Mouse (Mus musculus) hindbrain, embryonic 16.5 days (tissue): ENCODE measurements around the gene Gucd1. TPM values are rescaled to one million over a fixed set of nuclear protein-coding genes. Genes with fewer than 3 reads are reported as not detected.

Source experiments
- ATAC-seq: fragments of 200-750 bp; cut with Nextera tagmentation; 2 replicates; pipeline ENCODE4 v1.8.0; 2017; ENCODE audit warnings: moderate TSS enrichment, moderate library complexity
- H3K27ac ChIP-seq: fragments of 300-500 bp; sonication (generic); 2 replicates; pipeline ENCODE4 v1.5.1; 2014; ENCODE audit warnings: low read depth, mild to moderate bottlenecking, control low read depth, low read length, moderate library complexity
- H3K27me3 ChIP-seq: fragments of 300-500 bp; sonication (generic); replicated peaks from 2 replicates; pipeline ENCODE4 v1.6.1; 2014; ENCODE audit warnings: low read length; ENCODE audit not compliant: control insufficient read depth, insufficient read depth
- H3K36me3 ChIP-seq: fragments of 300-500 bp; sonication (generic); 2 replicates; pipeline ENCODE4 v1.6.1; 2014; ENCODE audit warnings: mild to moderate bottlenecking, low read length, moderate library complexity, mixed read lengths; ENCODE audit not compliant: control insufficient read depth, insufficient read depth
- H3K4me1 ChIP-seq: fragments of 300-500 bp; sonication (generic); 2 replicates; pipeline ENCODE4 v1.6.1; 2014; ENCODE audit warnings: low read depth, low read length; ENCODE audit not compliant: control insufficient read depth, insufficient read depth
- H3K4me2 ChIP-seq: fragments of 300-500 bp; sonication (generic); 2 replicates; pipeline ENCODE4 v1.6.1; 2014; ENCODE audit warnings: mild to moderate bottlenecking, low read length, control low read depth, moderate library complexity
- H3K4me3 ChIP-seq: fragments of 300-500 bp; sonication (generic); 2 replicates; pipeline ENCODE4 v1.5.1; 2014; ENCODE audit warnings: mild to moderate bottlenecking, low read length, control low read depth, moderate library complexity
- H3K9ac ChIP-seq: fragments of 300-500 bp; sonication (generic); 2 replicates; pipeline ENCODE4 v1.6.1; 2014; ENCODE audit warnings: low read depth, mild to moderate bottlenecking, control low read depth, low read length, moderate library complexity
- H3K9me3 ChIP-seq: fragments of 300-500 bp; sonication (generic); 2 replicates; pipeline ENCODE4 v1.6.1; 2014; ENCODE audit warnings: mild to moderate bottlenecking, low read length, moderate library complexity; ENCODE audit not compliant: control insufficient read depth
- WGBS: fragments of 180-500 bp; shearing (Covaris S2); extraction: QIAGEN DNeasy Blood & Tissue Kit; methylation state at CpG from one replicate; pipeline ENCODE4 v1.1.7; 2014; 5-methylcytosine and 5-hydroxymethylcytosine counted together
- polyA plus RNA-seq: library from polyadenylated mRNA; unstranded; fragments of >200 nt; fragmentation: Nextera tagmentation; extraction: Ambion mirVana; gene quantifications from 2 replicates; pipeline ENCODE4 v1.2.1, GENCODE M21; 2015

Gucd1 gene
- polyA plus RNA-seq, 1 experiment from 2014 or later: 15.4 TPM

- 0 out of 2 replicates have a peak, but pooled peaks have one; percentile 7 for ATAC-seq
- H3K4me2 ChIP-seq: no peak overlapping the region
- H3K4me3 ChIP-seq: no peak overlapping the region
- no peak overlapping the region for H3K27ac ChIP-seq
- WGBS: 48% methylated on average over 12 of the region's 12 CpGs
- H3K27me3 ChIP-seq: no peaks in the 10 kb centered on the region
- no peak overlapping the region for H3K9ac ChIP-seq
- peaks cover 20% of the 10 kb centered on the region for H3K36me3 ChIP-seq
- peaks cover 5% of the 10 kb centered on the region for H3K4me1 ChIP-seq
- H3K9me3 ChIP-seq: no peaks in the 10 kb centered on the region
Measured at GRCm38 (mm10) chr10:75551175-75551574, 33.4 kb upstream of the Gucd1 start.

- H3K27ac ChIP-seq: no peak overlapping the region
- no peaks in the 10 kb centered on the region for H3K4me1 ChIP-seq
- WGBS: 66% methylated on average over 7 of the region's 7 CpGs
- no peaks in the 10 kb centered on the region for H3K27me3 ChIP-seq
- no peak overlapping the region for H3K9ac ChIP-seq
- peaks cover 3% of the 10 kb centered on the region for H3K9me3 ChIP-seq
- H3K4me3 ChIP-seq: no peak overlapping the region
- no peak for ATAC-seq
- H3K4me2 ChIP-seq: no peak overlapping the region
- peaks cover 10% of the 10 kb centered on the region for H3K36me3 ChIP-seq
Measured at GRCm38 (mm10) chr10:75549886-75550285, 32.1 kb upstream of the Gucd1 start.

GRCm38 (mm10) chr10:75548486-75548885 lies 30.7 kb upstream of the Gucd1 start:
- Histone ChIP-seq H3K9ac (no peak overlapping the region), H3K4me1 (no peaks in the 10 kb centered on the region), H3K36me3 (peaks cover under 1% of the 10 kb centered on the region; the same call in 1 of the 2 replicates), H3K27ac (no peak overlapping the region), H3K4me3 (no peak overlapping the region), H3K9me3 (peaks cover 6% of the 10 kb centered on the region), H3K27me3 (no peaks in the 10 kb centered on the region), H3K4me2 (no peak overlapping the region)
- peak; percentile 48; the same call in 1 of the 2 replicates for ATAC-seq
- 44% methylated on average over 14 of the region's 14 CpGs for WGBS

- no peak overlapping the region for H3K27ac ChIP-seq
- peaks cover 6% of the 10 kb centered on the region for H3K9me3 ChIP-seq
- H3K27me3 ChIP-seq: no peaks in the 10 kb centered on the region
- H3K4me1 ChIP-seq: no peaks in the 10 kb centered on the region
- no peak overlapping the region for H3K4me2 ChIP-seq
- no peak for ATAC-seq
- H3K9ac ChIP-seq: no peak overlapping the region
- 76% methylated on average over 7 of the region's 7 CpGs for WGBS
- no peak overlapping the region for H3K4me3 ChIP-seq
- no peaks in the 10 kb centered on the region for H3K36me3 ChIP-seq
Measured at GRCm38 (mm10) chr10:75547901-75548300, 30.1 kb upstream of the Gucd1 start.

GRCm38 (mm10) chr10:75536123-75536522 lies 18.4 kb upstream of the Gucd1 start:
- Histone ChIP-seq H3K27me3 (no peaks in the 10 kb centered on the region), H3K9me3 (no peaks in the 10 kb centered on the region), H3K36me3 (peaks cover 21% of the 10 kb centered on the region), H3K9ac (no peak overlapping the region), H3K4me1 (no peaks in the 10 kb centered on the region), H3K27ac (no peak overlapping the region), H3K4me3 (no peak overlapping the region), H3K4me2 (no peak overlapping the region)
- 94% methylated on average over 5 of the region's 5 CpGs for WGBS
- no peak for ATAC-seq

- H3K4me1 ChIP-seq: no peaks in the 10 kb centered on the region
- H3K4me3 ChIP-seq: no peak overlapping the region
- no peak overlapping the region for H3K9ac ChIP-seq
- H3K27ac ChIP-seq: no peak overlapping the region
- no peak overlapping the region for H3K4me2 ChIP-seq
- H3K9me3 ChIP-seq: no peaks in the 10 kb centered on the region
- 95% methylated on average over 2 of the region's 2 CpGs for WGBS
- no peak for ATAC-seq
- no peaks in the 10 kb centered on the region for H3K27me3 ChIP-seq
- peaks cover 21% of the 10 kb centered on the region for H3K36me3 ChIP-seq
Measured at GRCm38 (mm10) chr10:75535423-75535822, 17.7 kb upstream of the Gucd1 start.

GRCm38 (mm10) chr10:75534934-75535333 lies 17.2 kb upstream of the Gucd1 start:
- 76% methylated on average over 8 of the region's 8 CpGs for WGBS
- no peak for ATAC-seq

GRCm38 (mm10) chr10:75534216-75534615 lies 16.4 kb upstream of the Gucd1 start:
- Histone ChIP-seq H3K9ac (no peak overlapping the region), H3K4me1 (no peaks in the 10 kb centered on the region), H3K4me3 (no peak overlapping the region), H3K36me3 (peaks cover 21% of the 10 kb centered on the region), H3K27ac (no peak overlapping the region), H3K27me3 (no peaks in the 10 kb centered on the region), H3K4me2 (no peak overlapping the region), H3K9me3 (no peaks in the 10 kb centered on the region)
- ATAC-seq: no peak
- WGBS: 94% methylated on average over 8 of the region's 8 CpGs

More at GRCm38 (mm10) chr10:75534934-75535333, 17.2 kb upstream of the Gucd1 start:
- Histone ChIP-seq H3K9me3 (no peaks in the 10 kb centered on the region), H3K27me3 (no peaks in the 10 kb centered on the region), H3K27ac (no peak overlapping the region), H3K4me3 (no peak overlapping the region), H3K9ac (no peak overlapping the region), H3K36me3 (peaks cover 21% of the 10 kb centered on the region), H3K4me1 (no peaks in the 10 kb centered on the region), H3K4me2 (no peak overlapping the region)

GRCm38 (mm10) chr10:75531532-75532090 lies 13.8 kb upstream of the Gucd1 start:
- H3K4me3 ChIP-seq: no peak overlapping the region
- H3K9me3 ChIP-seq: no peaks in the 10 kb centered on the region
- ATAC-seq: no peak
- no peak overlapping the region for H3K27ac ChIP-seq
- H3K27me3 ChIP-seq: no peaks in the 10 kb centered on the region
- peaks cover 21% of the 10 kb centered on the region for H3K36me3 ChIP-seq
- no peak overlapping the region for H3K9ac ChIP-seq
- WGBS: 90% methylated on average over 9 of the region's 9 CpGs
- H3K4me2 ChIP-seq: no peak overlapping the region
- no peaks in the 10 kb centered on the region for H3K4me1 ChIP-seq
